Mouse (Mus musculus): Measurements from ENCODE around the gene Gfm1.

Gfm1 gene

GRCm38 (mm10) chr3:67493132-67493531, 63.2 kb downstream of the Gfm1 start:
- intact Hi-C loops (cut with DNase I): no loop called here

- intact Hi-C loops (cut with DNase I): no loop called here
These were observed 66.4 kb downstream of the Gfm1 start for GRCm38 (mm10) chr3:67496310-67496709.

GRCm38 (mm10) chr3:67497998-67498397, 68.1 kb downstream of the Gfm1 start:
- intact Hi-C loops (cut with DNase I): no loop called here

- intact Hi-C loops (cut with DNase I): no loop called here
These were observed 69.0 kb downstream of the Gfm1 start for GRCm38 (mm10) chr3:67498773-67499405.

DNA sequence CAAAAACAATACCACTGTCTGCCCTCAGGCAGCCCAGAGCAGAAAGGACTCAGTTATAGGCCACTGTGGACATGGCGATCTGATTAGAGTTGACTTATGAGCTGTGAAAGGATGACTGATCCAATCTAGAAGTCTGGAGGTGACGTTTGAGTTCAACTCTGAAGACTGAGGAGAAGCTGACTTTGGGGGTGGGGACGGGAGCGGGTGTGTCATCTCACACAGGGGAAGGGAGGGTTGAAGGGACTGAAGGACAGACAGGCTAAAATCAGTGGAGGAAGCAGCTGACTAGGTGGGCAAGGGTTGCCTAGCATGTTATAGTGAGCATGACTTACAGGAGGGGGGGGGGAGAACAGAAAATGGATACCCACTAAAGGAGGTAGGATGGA, 69.5 kb downstream of the Gfm1 start:
- intact Hi-C loops (cut with DNase I): no loop called here

- intact Hi-C loops (cut with DNase I): no loop called here
These were observed 74.0 kb downstream of the Gfm1 start for GRCm38 (mm10) chr3:67503878-67504277.

DNA sequence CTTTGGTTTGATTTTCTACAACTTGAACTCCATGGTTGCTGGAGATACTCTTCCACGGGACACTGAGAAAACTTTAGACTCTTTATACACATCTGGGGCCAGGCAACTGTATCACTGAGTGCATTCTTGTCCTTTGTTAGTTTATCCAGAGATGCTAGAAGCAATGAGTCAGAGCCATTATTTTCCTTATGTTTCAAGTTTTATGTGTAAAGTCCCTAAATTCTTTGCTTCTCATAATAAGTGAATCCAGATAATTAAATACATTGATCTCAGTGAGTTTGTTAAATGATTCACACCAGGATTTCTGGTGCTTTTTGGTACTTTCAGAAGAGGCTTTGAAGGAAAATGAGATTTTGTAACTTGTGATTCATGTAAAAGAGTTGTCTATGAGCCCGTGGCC, 75.4 kb downstream of the Gfm1 start:
- intact Hi-C loops (cut with DNase I): no loop called here

GRCm38 (mm10) chr3:67508216-67508892, 78.5 kb downstream of the Gfm1 start:
- intact Hi-C loops (cut with DNase I): no loop called here

GRCm38 (mm10) chr3:67512807-67513206, 82.9 kb downstream of the Gfm1 start:
- intact Hi-C loops (cut with DNase I): loop anchor here (2.0 to 5.0 kb wide), 2 partner anchors 56 to 534 kb away; no protein-coding TSS in a partner anchor

GRCm38 (mm10) chr3:67514801-67515273, 84.9 kb downstream of the Gfm1 start:
- intact Hi-C loops (cut with DNase I): loop anchor here (5.0 kb wide), 1 partner anchor 532 kb away; no protein-coding TSS in a partner anchor

DNA sequence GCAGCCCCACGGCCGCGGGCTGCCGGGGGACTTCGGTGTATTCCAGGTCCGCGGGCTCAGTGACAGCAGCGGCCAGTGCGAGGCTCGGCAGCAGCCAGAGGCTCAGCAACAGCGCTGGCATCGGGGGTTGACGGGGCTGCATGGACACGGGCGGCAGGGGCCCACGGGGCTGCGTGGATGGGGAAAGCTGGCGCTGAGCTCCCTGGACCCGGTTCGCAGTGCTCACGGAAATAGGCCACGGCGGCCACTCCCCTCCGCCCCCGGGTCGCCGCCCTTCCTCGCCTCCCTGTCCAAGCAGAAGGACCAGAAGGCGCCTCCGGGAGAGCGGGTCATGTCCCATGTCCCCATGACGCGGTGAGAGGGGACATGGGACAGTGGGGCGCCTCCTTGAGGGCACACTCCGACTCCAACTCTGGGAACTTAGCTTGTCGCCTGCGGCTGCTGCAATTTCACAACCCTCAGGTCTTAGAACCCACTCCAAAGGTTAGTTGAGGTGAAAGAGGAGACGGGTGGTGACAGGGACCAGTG, 85.4 kb downstream of the Gfm1 start, which contains the start of gene Rarres1:
Rarres1 (minus strand) TSS at position 250 of the 528 bp plus-strand sequence.
- intact Hi-C loops (cut with DNase I): no loop called here

DNA sequence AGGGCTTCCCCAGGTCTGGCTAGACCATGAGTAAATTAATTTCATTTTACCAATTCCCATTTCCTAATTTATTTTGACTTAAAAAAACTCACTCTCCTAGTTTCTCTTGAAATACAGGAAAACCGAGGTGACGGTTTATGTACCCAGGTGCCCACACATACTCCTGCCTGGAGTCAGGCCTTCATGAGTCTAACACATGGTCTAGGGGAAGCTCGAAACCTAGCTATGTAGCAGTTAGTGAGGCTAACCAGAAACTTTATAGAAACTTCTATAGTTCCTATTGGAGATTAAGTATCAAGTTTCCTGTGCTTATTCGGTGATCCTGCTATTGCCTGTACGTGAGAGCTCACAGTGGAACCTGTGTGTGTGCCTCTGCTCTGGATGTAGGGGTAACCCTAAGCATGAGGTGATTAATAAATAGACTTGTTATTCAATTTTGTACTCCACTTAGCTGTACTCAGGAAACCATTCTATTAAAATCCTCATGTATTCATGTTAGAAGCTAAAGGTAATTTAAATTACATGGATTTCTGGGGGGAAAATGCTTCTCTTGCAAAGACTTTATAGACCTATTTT, 90.8 kb downstream of the Gfm1 start:
- intact Hi-C loops (cut with DNase I): no loop called here

- intact Hi-C loops (cut with DNase I): no loop called here
These were observed 92.8 kb downstream of the Gfm1 start for GRCm38 (mm10) chr3:67522709-67523108.

GRCm38 (mm10) chr3:67524768-67525167, 94.9 kb downstream of the Gfm1 start:
- intact Hi-C loops (cut with DNase I): loop anchor here (2.0 kb wide), 1 partner anchor 32 kb away; no protein-coding TSS in a partner anchor

Data from adrenal gland (tissue).